Comparison of ENCODE assay signal across 10 mouse cellular contexts in the genomic region with DNA sequence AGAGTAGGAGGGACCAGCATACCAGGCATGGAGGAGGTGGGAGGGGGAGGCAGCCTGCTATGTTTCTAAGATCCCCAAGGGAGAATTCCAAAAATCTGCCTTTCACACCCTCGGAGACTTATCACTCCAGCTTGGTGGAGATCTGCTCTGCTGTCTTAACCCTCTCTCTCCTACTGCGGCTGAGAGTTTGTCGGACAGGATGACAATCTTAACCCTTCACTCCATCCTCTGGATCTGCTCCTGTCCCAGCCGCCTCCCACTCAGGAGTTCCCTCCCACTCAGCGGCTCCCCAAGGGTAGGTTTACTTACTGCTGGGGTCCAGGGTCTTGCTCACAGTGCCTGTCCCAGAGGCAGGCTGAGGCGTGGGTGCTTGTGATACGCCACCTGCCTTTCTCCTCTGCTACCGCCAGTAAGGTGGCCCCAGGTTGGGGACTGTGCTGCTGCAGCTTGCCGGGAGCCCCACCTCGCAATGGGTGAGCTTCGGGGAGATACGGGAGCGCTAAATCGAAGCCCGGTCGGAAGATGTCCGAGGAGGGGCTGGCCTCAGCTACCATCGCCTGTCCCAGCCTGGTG. TPM values are rescaled to one million over a fixed set of nuclear protein-coding genes. Genes with fewer than 3 reads are reported as not detected.
DNase-seq lines count a peak whose midpoint lies in the region; ATAC-seq and TF ChIP-seq lines count a peak whose summit lies in the region.
"Had no signal": no experiment of that assay in that cellular context is flagged by ENCODE, and none has a peak within 500 bp of the region (broad histone marks: within the 10 kb centered on the region; RNA-seq: fewer than 3 reads in every experiment).

No protein-coding gene starts in this region.

- TF ChIP-seq POLR2A in limb, embryonic 14.5 days (IDR thresholded peaks at IDR 0.05; ENCODE audit: borderline replicate concordance, extremely low read depth, insufficient read depth, insufficient read length): no peak

- 2% methylated on average over 18 of the region's 18 CpGs for WGBS in heart, embryonic 14.5 days
- WGBS in hindbrain, embryonic 11.5 days: 1% methylated on average over 18 of the region's 18 CpGs
- 4% methylated on average over 18 of the region's 18 CpGs for WGBS in limb, embryonic 14.5 days

- ATAC-seq in heart, embryonic 14.5 days (ENCODE audit: insufficient number of reproducible peaks, insufficient read depth, low FRiP score, low read depth): no peak
- ATAC-seq in hindbrain, embryonic 11.5 days (ENCODE audit: low FRiP score): no peak
- no peak for ATAC-seq in limb, embryonic 14.5 days (ENCODE audit: low FRiP score, low read depth)
- ATAC-seq: Patski had no signal

- peaks cover 14 to 24% of the 10 kb centered on the region in 2 experiments; a peak in 3 of 4 replicates for H3K4me1 ChIP-seq in heart, embryonic 14.5 days (ENCODE audit: control insufficient read depth in 2 of 2, insufficient read depth in 2 of 2, low read length in 2 of 2)
- H3K4me1 ChIP-seq in hindbrain, embryonic 11.5 days (replicated peaks; ENCODE audit: control insufficient read depth, insufficient read depth, low read length): peaks cover 9% of the 10 kb centered on the region
- H3K4me1 ChIP-seq in limb, embryonic 14.5 days (ENCODE audit: control insufficient read depth, insufficient read depth, low read length): peaks cover 15% of the 10 kb centered on the region

- no peaks in the 10 kb centered on the region for H3K9me3 ChIP-seq in heart, embryonic 14.5 days (ENCODE audit: control insufficient read depth, low read length)
- H3K9me3 ChIP-seq in hindbrain, embryonic 11.5 days (ENCODE audit: control insufficient read depth, low read length): no peaks in the 10 kb centered on the region
- no peaks in the 10 kb centered on the region for H3K9me3 ChIP-seq in limb, embryonic 14.5 days (ENCODE audit: control insufficient read depth, low read length)

- H3K36me3 ChIP-seq in heart, embryonic 14.5 days (ENCODE audit: control insufficient read depth, insufficient read depth, low read length): no peaks in the 10 kb centered on the region
- no peaks in the 10 kb centered on the region for H3K36me3 ChIP-seq in hindbrain, embryonic 11.5 days (ENCODE audit: control insufficient read depth, insufficient read depth, low read length)
- no peaks in the 10 kb centered on the region for H3K36me3 ChIP-seq in limb, embryonic 14.5 days (ENCODE audit: control insufficient read depth, insufficient read depth, low read length)
- H3K36me3 ChIP-seq in splenic B cell, adult 2 months (ENCODE audit: control insufficient read depth, insufficient read depth, low read length, poor library complexity, severe bottlenecking): no peaks in the 10 kb centered on the region

- H3K9ac ChIP-seq in heart, embryonic 14.5 days (ENCODE audit: low read length): peak overlapping the region; percentile 68
- no peak overlapping the region for H3K9ac ChIP-seq in hindbrain, embryonic 11.5 days (ENCODE audit: low read depth, low read length)
- H3K9ac ChIP-seq in limb, embryonic 14.5 days (ENCODE audit: low read depth, low read length, severe bottlenecking): peak overlapping the region; percentile 48; the same call in 1 of the 2 replicates

- H3K4me3 ChIP-seq in heart, embryonic 14.5 days (ENCODE audit: control insufficient read depth in 1 of 2, insufficient read depth in 1 of 2, low read depth in 1 of 2, low read length in 2 of 2): peak overlapping the region; percentile 54 to 62
- H3K4me3 ChIP-seq in hindbrain, embryonic 11.5 days (ENCODE audit: low read depth, low read length): peak overlapping the region; percentile 18
- peak overlapping the region; percentile 49 for H3K4me3 ChIP-seq in limb, embryonic 14.5 days (replicated peaks; ENCODE audit: low read length)

- H3K27ac ChIP-seq in heart, embryonic 14.5 days (replicated peaks in 1 of 2; ENCODE audit: control insufficient read depth in 1 of 2, insufficient read depth in 1 of 2, low read depth in 2 of 2, low read length in 2 of 2): no peak overlapping the region
- no peak overlapping the region for H3K27ac ChIP-seq in hindbrain, embryonic 11.5 days (ENCODE audit: low read depth, low read length)
- no peak overlapping the region for H3K27ac ChIP-seq in limb, embryonic 14.5 days (replicated peaks; ENCODE audit: low read depth, low read length)

- DNase-seq in heart, adult 11 months: no peak
- peak; percentile 56 for DNase-seq in cerebellum, adult 9-11 months
- peak; percentile 21 for DNase-seq in hindbrain, embryonic 11.5 days (ENCODE audit: low spot score)
- DNase-seq in limb, embryonic 14.5 days (ENCODE audit: low spot score): no peak
- DNase-seq in splenic B cell, adult 2 months (ENCODE audit: low read depth, low spot score): peak; percentile 36
- no peak for DNase-seq in kidney, postnatal 10 days
- DNase-seq in thymus, postnatal 25 days: no peak

- H3K4me2 ChIP-seq in heart, embryonic 14.5 days (ENCODE audit: low read length): peak overlapping the region; percentile 92
- peak overlapping the region; percentile 79 for H3K4me2 ChIP-seq in hindbrain, embryonic 11.5 days (replicated peaks; ENCODE audit: low read depth, low read length)
- peak overlapping the region; percentile 86 for H3K4me2 ChIP-seq in limb, embryonic 14.5 days (replicated peaks; ENCODE audit: low read depth, low read length, severe bottlenecking)

- peaks cover 30% of the 10 kb centered on the region for H3K27me3 ChIP-seq in heart, embryonic 14.5 days (ENCODE audit: control insufficient read depth, insufficient read depth, low read length)
- peaks cover 30% of the 10 kb centered on the region for H3K27me3 ChIP-seq in hindbrain, embryonic 11.5 days (ENCODE audit: control insufficient read depth, insufficient read depth, low read length)
- peaks cover 31% of the 10 kb centered on the region for H3K27me3 ChIP-seq in limb, embryonic 14.5 days (ENCODE audit: control insufficient read depth, insufficient read depth, low read length)
- H3K27me3 ChIP-seq in splenic B cell, adult 2 months (ENCODE audit: control insufficient read depth, insufficient read depth, low read length, poor library complexity, severe bottlenecking): no peaks in the 10 kb centered on the region
- H3K27me3 ChIP-seq: Patski had no signal

RNA-seq across cellular contexts. Expression of gene Extl1, which starts 12.9 kb away (rescaled TPM):
- 2.8 and 2.9 TPM in 2 replicates for polyA plus RNA-seq in heart, embryonic 14.5 days (2014; fragmentation: Nextera tagmentation; extraction: Ambion mirVana)
- polyA plus RNA-seq in hindbrain, embryonic 11.5 days (2014; fragmentation: Nextera tagmentation; extraction: Ambion mirVana): 0.18 and 0.26 TPM in 2 replicates
- polyA plus RNA-seq in limb, embryonic 14.5 days (2012; rRNA removed): 10.0 and 14.2 TPM in 2 replicates
- 7.2 TPM in 2 replicates for polyA plus RNA-seq in limb, embryonic 14.5 days (2014; fragmentation: Nextera tagmentation; extraction: Ambion mirVana)

RNA-seq across cellular contexts. Expression of gene Pafah2, which starts 25.4 kb away (rescaled TPM):
- polyA plus RNA-seq in heart, embryonic 14.5 days (2014; fragmentation: Nextera tagmentation; extraction: Ambion mirVana): 11.1 and 12.8 TPM in 2 replicates
- 7.9 and 10.2 TPM in 2 replicates for polyA plus RNA-seq in hindbrain, embryonic 11.5 days (2014; fragmentation: Nextera tagmentation; extraction: Ambion mirVana)
- polyA plus RNA-seq in limb, embryonic 14.5 days (2012; rRNA removed): 25.9 and 30.2 TPM in 2 replicates
- 14.3 and 17.1 TPM in 2 replicates for polyA plus RNA-seq in limb, embryonic 14.5 days (2014; fragmentation: Nextera tagmentation; extraction: Ambion mirVana)

RNA-seq across cellular contexts. Expression of gene Slc30a2, which starts 27.8 kb away (rescaled TPM):
- 0.08 and 0.11 TPM in 2 replicates for polyA plus RNA-seq in heart, embryonic 14.5 days (2014; fragmentation: Nextera tagmentation; extraction: Ambion mirVana)
- polyA plus RNA-seq in hindbrain, embryonic 11.5 days (2014; fragmentation: Nextera tagmentation; extraction: Ambion mirVana): not detected in 2 replicates
- 0.76 and 0.78 TPM in 2 replicates for polyA plus RNA-seq in limb, embryonic 14.5 days (2012; rRNA removed)
- polyA plus RNA-seq in limb, embryonic 14.5 days (2014; fragmentation: Nextera tagmentation; extraction: Ambion mirVana): 0.21 and 0.54 TPM in 2 replicates
- polyA plus RNA-seq: liver, adult 2 months; Patski had no signal

RNA-seq across cellular contexts. Expression of gene Trim63, which starts 55.8 kb away (rescaled TPM):
- polyA plus RNA-seq in heart, embryonic 14.5 days (2014; fragmentation: Nextera tagmentation; extraction: Ambion mirVana): 39.4 and 43.2 TPM in 2 replicates
- 0.12 and 0.32 TPM in 2 replicates for polyA plus RNA-seq in hindbrain, embryonic 11.5 days (2014; fragmentation: Nextera tagmentation; extraction: Ambion mirVana)
- polyA plus RNA-seq in limb, embryonic 14.5 days (2012; rRNA removed): 4.3 and 5.1 TPM in 2 replicates
- polyA plus RNA-seq in limb, embryonic 14.5 days (2014; fragmentation: Nextera tagmentation; extraction: Ambion mirVana): 1.3 and 1.4 TPM in 2 replicates
- polyA plus RNA-seq: liver, adult 2 months had no signal

Comparison
In these comparisons a context has a peak if more than half of its experiments do, and no peak if none do; other contexts are left out.
1. DNase-seq: peak in cerebellum, adult 9-11 months (single experiment), hindbrain, embryonic 11.5 days (single experiment) and splenic B cell, adult 2 months (single experiment); none in heart, adult 11 months (single experiment), limb, embryonic 14.5 days (single experiment), kidney, postnatal 10 days (single experiment) and thymus, postnatal 25 days (single experiment).
2. Peak in every context shown above with its lines, with median percentiles within 50 percentile points of each other: H3K4me2 ChIP-seq and H3K4me3 ChIP-seq.